Mouse (Mus musculus): Measurements from ENCODE around the gene Hoxd10. TPM values are rescaled to one million over a fixed set of nuclear protein-coding genes. Genes with fewer than 3 reads are reported as not detected.
A peak's percentile ranks its signal among the peaks of the same experiment; 100 is the strongest.

The Hoxd10 gene
- polyA plus RNA-seq, 3 experiments from 2014 or later = not detected

DNA sequence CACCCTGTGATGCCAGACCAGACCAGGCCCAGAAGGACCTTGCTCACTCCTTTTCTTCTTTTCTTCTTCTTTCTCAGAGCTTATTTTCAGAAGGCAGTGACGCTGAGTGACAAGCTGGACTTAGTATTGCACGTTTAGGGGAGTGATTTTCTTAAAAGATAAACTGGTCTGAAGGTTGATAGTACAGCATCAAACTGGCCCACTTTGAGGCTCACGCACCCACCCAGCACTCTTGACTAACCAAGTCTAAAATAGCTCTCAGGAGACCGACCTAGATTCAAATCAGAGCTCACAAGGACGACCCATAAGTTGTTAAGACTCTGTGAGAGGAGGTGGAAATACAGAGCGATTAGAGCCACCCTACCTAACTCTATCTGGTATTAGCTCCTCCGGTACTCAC lies 25.3 kb upstream of the Hoxd10 start:
- no peak for ATAC-seq

DNA sequence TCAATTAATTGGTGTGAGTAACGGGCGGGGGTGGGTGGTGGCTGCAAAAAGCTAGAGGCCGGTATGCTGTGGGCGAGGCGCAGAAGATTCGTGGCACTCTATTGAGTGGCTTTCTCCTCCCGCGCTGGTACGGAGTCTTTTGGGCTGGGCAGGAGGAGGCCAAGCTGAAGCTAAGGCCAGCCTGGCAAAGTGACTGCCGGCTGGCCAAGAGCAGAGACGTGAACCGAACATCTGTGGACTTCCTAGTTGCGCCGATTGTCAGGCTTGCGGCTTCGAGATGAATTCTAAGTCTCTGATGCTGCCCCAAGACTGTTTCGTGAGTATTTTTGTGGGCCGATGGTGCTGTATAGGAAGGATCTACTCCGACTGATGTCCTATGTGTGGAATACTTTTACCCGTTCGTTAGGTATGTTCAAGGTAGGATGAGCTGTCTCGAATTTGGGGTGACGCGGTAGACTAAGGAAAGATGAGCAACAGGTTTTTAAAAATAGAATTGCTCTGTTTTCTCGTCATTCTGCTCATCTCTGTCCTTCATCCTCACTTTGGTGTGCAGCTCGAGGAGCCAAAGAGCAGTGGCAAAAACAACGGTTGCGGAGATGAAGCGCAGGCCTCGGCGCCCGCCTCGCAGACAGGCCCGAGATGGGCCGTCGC lies 24.4 kb upstream of the Hoxd10 start:
- no peak for ATAC-seq

GRCm38 (mm10) chr2:74667842-74668357 lies 23.8 kb upstream of the Hoxd10 start, which contains the start of gene Hoxd13:
Gene Hoxd13 (plus strand): TSS chr2:74668310.
- ATAC-seq = no peak

- no peak for ATAC-seq
Observed at GRCm38 (mm10) chr2:74668370-74669229, 23.1 kb upstream of the Hoxd10 start.

DNA sequence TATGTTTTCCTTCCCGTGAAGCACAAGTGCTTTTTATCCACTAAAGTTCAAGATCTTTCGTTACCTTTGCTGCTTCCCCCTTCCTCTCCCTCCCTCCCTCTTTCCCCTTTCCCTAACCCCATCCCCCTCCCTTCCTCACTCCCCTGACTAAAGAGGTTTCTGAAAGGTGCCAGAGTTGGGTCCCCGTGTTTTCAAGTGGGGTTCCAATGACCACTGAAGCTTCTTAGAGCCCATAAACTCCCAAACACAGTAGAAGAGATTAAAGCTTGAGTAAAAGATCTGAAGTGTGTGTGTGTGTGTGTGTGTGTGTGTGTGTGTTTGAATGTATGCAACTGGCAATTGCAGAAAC lies 22.5 kb upstream of the Hoxd10 start:
- ATAC-seq = no peak

DNA sequence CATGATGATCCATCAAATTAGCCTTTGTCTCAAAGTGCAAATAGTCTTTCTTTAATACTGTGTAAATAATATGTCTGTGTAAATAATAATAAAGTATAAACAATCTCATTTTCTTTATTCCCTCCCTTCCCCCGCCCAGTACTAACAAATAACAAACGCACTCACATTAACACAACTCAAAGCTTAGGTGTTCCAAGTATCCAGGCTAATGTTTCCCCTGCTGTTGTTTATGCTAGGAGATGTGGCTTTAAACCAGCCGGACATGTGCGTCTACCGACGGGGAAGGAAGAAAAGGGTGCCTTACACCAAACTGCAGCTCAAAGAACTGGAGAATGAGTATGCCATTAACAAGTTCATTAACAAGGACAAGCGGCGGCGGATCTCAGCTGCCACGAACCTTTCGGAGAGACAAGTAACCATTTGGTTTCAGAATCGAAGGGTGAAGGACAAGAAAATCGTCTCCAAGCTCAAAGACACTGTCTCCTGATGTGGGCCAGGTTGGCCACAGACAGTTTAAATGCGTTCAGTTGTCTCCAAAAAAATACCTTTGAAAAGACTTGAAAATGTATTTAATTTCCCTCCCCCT lies 22.0 kb upstream of the Hoxd10 start:
- ATAC-seq = no peak

DNA sequence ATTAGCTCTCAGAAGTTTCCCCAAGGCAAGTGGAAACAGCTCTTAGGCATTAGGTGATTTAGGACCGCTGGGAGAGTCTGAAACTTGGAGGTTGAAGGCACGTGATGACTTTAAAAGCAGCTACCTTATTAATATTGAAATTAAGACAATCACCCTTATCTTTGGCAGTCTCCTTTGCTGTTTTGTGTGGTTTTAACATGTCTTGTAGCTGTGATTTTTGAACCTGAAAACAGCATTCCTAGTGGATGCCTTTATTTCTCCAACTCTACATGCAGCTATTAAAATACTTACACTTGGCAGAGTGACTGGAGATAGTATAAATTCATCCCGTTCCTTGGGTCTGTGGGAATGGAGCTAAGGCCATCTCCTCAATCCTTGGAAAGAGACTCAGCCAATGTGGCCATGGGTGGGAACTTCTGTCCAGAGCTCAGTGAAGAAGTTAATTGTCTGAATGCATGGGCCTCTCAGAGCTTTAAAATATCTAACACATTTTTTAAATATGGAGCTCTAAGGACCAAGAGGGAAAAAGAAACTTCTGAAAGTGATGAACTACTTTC lies 21.0 kb upstream of the Hoxd10 start:
- ATAC-seq = no peak

DNA sequence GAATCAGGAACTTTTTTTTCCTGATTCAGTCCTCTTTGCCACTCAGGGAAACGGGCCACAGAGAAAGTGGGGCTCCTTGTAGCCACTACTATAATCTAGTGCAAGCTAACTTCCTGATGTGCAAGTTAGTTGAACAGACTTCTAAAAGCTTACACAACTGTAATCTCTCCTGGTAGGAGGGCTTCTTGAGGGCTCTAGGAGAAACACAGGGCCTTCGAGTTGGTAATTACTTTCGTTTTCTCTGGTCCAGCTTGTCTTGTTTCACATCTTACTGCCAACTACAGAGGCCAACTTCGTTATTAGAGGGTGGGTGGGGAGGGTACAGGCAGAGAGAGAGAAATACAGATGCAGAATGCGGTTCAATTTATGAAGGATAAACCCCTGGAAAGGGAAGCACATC lies 19.9 kb upstream of the Hoxd10 start:
- no peak for ATAC-seq

- ATAC-seq = peak; percentile 64
Observed at GRCm38 (mm10) chr2:74672481-74673362, 19.0 kb upstream of the Hoxd10 start.

DNA sequence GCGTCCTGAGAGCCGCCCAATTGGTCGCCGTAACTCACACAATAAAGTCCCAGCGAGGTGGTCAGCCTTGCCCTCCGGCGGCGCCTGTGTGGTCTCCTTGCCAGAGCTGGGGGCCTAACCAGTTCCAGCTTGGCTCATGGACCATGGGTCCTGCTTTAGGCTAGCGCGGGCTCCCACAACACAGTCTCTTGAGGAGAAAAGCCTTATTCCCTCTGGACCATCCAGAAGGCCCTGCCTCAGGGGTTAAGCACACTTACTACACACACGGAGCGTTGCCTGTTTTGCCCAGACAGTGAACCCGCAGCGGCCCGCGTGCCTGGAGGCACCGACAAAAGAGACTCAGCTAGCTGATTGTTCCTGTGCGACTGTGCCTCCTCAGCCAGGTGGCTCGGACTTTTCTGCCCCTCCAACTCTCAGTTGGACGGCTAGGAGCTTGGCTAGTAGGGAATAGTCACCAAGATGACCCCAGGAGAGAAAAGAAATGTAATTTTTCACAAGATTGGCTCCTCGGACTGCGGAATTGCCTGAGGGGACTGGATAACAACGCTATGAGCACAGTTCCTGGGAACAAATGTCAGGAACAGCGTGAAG lies 17.8 kb upstream of the Hoxd10 start:
- no peak for ATAC-seq

GRCm38 (mm10) chr2:74674881-74675665 lies 16.7 kb upstream of the Hoxd10 start, which contains the start of gene Hoxd12:
Gene Hoxd12 (plus strand): TSS chr2:74675013.
- no peak for ATAC-seq

GRCm38 (mm10) chr2:74675666-74676282 lies 15.9 kb upstream of the Hoxd10 start:
- ATAC-seq = no peak

- no peak for ATAC-seq
Observed at GRCm38 (mm10) chr2:74676376-74677052, 15.2 kb upstream of the Hoxd10 start.

DNA sequence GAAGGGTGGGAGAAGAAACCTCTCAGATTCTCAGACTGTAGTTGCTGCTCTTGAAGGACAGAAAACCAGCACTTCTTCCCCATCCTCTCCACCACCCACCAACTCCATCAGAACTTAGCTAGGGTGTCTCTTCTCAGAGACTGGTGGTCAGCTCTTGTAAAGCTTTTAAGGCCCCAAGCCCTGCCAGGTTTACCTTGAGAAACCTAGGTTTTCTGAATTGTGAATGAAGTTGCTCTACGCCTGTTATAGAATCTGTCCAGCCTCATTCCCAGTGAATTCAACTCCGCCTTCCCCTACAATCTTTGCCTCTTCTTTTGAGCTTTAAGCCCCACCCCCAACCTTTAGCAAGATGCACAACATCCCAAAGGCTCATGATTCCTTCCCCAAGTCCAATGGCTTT lies 14.6 kb upstream of the Hoxd10 start:
- ATAC-seq = no peak

DNA sequence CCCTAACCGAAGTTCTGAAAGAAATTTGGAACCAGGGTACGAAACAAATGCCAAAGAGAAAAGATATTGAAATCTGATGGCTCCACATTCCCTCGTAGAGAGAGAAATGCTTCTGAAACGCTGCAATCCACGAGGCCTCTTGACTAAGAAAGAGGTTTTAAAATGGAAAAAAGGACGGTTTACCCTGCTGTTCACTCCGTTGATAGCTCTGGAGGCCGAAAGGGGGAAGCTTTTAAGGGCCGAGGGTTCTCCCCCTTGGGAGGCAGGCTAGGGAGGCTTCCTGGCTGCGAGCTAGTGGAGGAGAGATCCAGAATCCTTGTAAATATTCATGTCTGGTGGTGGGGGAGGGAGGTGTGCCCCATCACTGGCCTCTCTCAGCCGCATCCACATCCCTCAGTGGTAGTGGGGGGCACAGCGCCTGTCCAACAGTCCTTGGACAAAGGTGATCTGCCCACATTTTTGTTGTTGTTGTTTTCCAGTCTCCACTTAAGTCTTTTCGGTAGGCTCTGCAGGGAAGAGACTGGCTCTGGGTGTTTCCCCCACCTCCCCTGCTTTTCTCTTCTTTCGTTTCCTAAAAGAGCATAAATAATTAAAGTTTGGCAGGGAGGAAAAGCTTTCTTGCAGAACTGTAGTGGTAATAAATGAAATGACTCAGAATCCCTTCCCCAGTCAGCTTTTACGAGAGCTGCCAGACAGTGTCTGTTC lies 12.7 kb upstream of the Hoxd10 start, which contains the start of gene Hoxd11:
Gene Hoxd11 (plus strand): TSS at position 667 of the 705 bp plus-strand sequence.
- no peak for ATAC-seq

DNA sequence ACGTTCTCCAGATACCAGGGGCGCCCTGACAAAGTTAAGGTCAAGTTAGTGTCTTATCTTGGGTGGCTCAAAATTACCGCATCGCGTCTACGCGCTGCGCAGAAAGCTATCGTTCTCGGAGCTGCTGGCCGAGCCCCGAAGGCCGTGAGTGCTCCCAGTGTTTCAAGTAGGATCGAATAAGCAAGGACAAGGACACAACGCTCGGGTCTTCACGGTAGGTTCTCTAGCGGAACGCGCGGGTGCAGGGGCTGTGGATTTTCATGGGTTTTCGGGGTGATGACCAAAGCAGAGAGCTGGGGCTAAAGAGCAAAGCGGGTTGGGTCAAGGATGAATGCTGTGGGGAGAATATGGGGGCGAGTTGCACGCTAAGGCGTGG lies 12.1 kb upstream of the Hoxd10 start:
- ATAC-seq = no peak

DNA sequence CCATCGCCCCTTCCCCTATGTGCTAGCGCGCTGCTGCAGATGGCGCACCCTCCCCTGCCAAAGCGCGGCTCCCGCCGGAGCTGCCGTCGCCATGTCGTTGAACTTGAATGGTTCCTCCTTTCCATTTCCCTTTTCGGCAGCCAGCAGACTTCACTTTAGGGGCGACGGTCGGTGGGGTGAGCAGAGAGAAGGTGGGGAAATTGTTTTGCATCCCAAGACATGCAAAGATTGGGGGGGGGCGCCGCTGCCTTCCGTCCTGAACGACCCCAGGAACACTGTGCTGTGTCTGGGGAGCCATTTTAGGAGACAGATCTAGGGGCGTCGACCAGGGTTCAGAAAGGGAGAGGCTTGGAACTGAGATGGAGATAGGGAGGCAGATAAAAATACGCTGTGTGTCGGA lies 11.7 kb upstream of the Hoxd10 start:
- no peak for ATAC-seq

GRCm38 (mm10) chr2:74680561-74681398 lies 10.9 kb upstream of the Hoxd10 start:
- ATAC-seq = no peak
